Mouse (Mus musculus): ENCODE results near the gene Xlr5a. TPM values are rescaled to one million over a fixed set of nuclear protein-coding genes. Genes with fewer than 3 reads are reported as not detected.
"Not testable (repeated sequence)": the region's sequence is repeated elsewhere in the genome, so short reads cannot be mapped to it uniquely, and the experiment has no call there.

The Xlr5a gene
- polyA plus RNA-seq, 1 experiment from 2014 or later: not detected

- not testable (repeated sequence) for H3K36me3 ChIP-seq (replicated peaks; ENCODE audit: control insufficient read depth, insufficient read depth); H3K9me3 ChIP-seq (ENCODE audit: control insufficient read depth, low read length); ATAC-seq (ENCODE audit: low FRiP score); DNase-seq (ENCODE audit: low spot score); H3K4me1 ChIP-seq (replicated peaks; ENCODE audit: control insufficient read depth, insufficient read depth, low read length); H3K27ac ChIP-seq; H3K4me3 ChIP-seq (replicated peaks; ENCODE audit: low read length); H3K9ac ChIP-seq; H3K4me2 ChIP-seq (replicated peaks); H3K27me3 ChIP-seq (ENCODE audit: control insufficient read depth, insufficient read depth, low read length)
- WGBS: 89% methylated on average over 14 of the region's 14 CpGs
These were observed 27.5 kb downstream of the Xlr5a start, which contains the start of gene Xlr3c for GRCm38 (mm10) chrX:73265270-73265669. TSS of gene Xlr3c (minus strand) at chrX:73265390.

- not testable (repeated sequence) for H3K9me3 ChIP-seq (ENCODE audit: control insufficient read depth, low read length); H3K27ac ChIP-seq; H3K36me3 ChIP-seq (replicated peaks; ENCODE audit: control insufficient read depth, insufficient read depth); H3K27me3 ChIP-seq (ENCODE audit: control insufficient read depth, insufficient read depth, low read length); H3K4me1 ChIP-seq (replicated peaks; ENCODE audit: control insufficient read depth, insufficient read depth, low read length); H3K9ac ChIP-seq; ATAC-seq (ENCODE audit: low FRiP score); DNase-seq (ENCODE audit: low spot score); H3K4me2 ChIP-seq (replicated peaks); H3K4me3 ChIP-seq (replicated peaks; ENCODE audit: low read length)
- 93% methylated on average over 2 of the region's 2 CpGs for WGBS
These were observed 30.3 kb downstream of the Xlr5a start for GRCm38 (mm10) chrX:73262428-73262827.

GRCm38 (mm10) chrX:73242821-73243325 lies 49.9 kb downstream of the Xlr5a start, which contains the start of gene Xlr4c:
TSS of gene Xlr4c (minus strand) at chrX:73243130.
- not testable (repeated sequence) for H3K4me1 ChIP-seq (replicated peaks; ENCODE audit: control insufficient read depth, insufficient read depth, low read length)
- WGBS: 89% methylated on average over 10 of the region's 14 CpGs

GRCm38 (mm10) chrX:73229288-73229687 lies 63.5 kb downstream of the Xlr5a start:
- WGBS: 27% methylated on average over 3 of the region's 3 CpGs
- Histone ChIP-seq H3K4me2 (replicated peaks) (peak overlapping the region; percentile 61), H3K9me3 (ENCODE audit: control insufficient read depth, low read length) (no peaks in the 10 kb centered on the region), H3K27ac (peak overlapping the region; percentile 94), H3K36me3 (replicated peaks; ENCODE audit: control insufficient read depth, insufficient read depth) (no peaks in the 10 kb centered on the region), H3K4me3 (replicated peaks; ENCODE audit: low read length) (peak overlapping the region; percentile 62), H3K27me3 (ENCODE audit: control insufficient read depth, insufficient read depth, low read length) (no peaks in the 10 kb centered on the region), H3K4me1 (replicated peaks; ENCODE audit: control insufficient read depth, insufficient read depth, low read length) (0 out of 2 replicates have a peak, but pooled peaks cover 5% of the 10 kb centered on the region), H3K9ac (peak overlapping the region; percentile 78)
- DNase-seq (ENCODE audit: low spot score) (peak; percentile 23), ATAC-seq (ENCODE audit: low FRiP score) (no peak)

More at GRCm38 (mm10) chrX:73242821-73243325, 49.9 kb downstream of the Xlr5a start, which contains the start of gene Xlr4c:
- H3K36me3 ChIP-seq (replicated peaks; ENCODE audit: control insufficient read depth, insufficient read depth); H3K4me2 ChIP-seq (replicated peaks); DNase-seq (ENCODE audit: low spot score); H3K9me3 ChIP-seq (ENCODE audit: control insufficient read depth, low read length); H3K27me3 ChIP-seq (ENCODE audit: control insufficient read depth, insufficient read depth, low read length); H3K27ac ChIP-seq; ATAC-seq (ENCODE audit: low FRiP score); H3K9ac ChIP-seq; H3K4me3 ChIP-seq (replicated peaks; ENCODE audit: low read length): not testable (repeated sequence)

- H3K4me3 ChIP-seq (replicated peaks; ENCODE audit: low read length): peak overlapping the region; percentile 62
- no peaks in the 10 kb centered on the region for H3K27me3 ChIP-seq (ENCODE audit: control insufficient read depth, insufficient read depth, low read length)
- no peaks in the 10 kb centered on the region for H3K36me3 ChIP-seq (replicated peaks; ENCODE audit: control insufficient read depth, insufficient read depth)
- 15% methylated on average over 41 of the region's 51 CpGs for WGBS
- DNase-seq (ENCODE audit: low spot score) (peak; percentile 47), ATAC-seq (ENCODE audit: low FRiP score) (peak; percentile 64)
- peak overlapping the region; percentile 61 for H3K4me2 ChIP-seq (replicated peaks)
- H3K27ac ChIP-seq: peak overlapping the region; percentile 94
- no peaks in the 10 kb centered on the region for H3K9me3 ChIP-seq (ENCODE audit: control insufficient read depth, low read length)
- 0 out of 2 replicates have a peak, but pooled peaks cover 5% of the 10 kb centered on the region for H3K4me1 ChIP-seq (replicated peaks; ENCODE audit: control insufficient read depth, insufficient read depth, low read length)
- peak overlapping the region; percentile 78 for H3K9ac ChIP-seq
These were observed 64.1 kb downstream of the Xlr5a start for GRCm38 (mm10) chrX:73228606-73229214.

- DNase-seq (ENCODE audit: low spot score) (peak; percentile 80), ATAC-seq (ENCODE audit: low FRiP score) (peak; percentile 97)
- Histone ChIP-seq H3K27me3 (ENCODE audit: control insufficient read depth, insufficient read depth, low read length) (no peaks in the 10 kb centered on the region), H3K9ac (peak within 1 kb of the TSS; percentile 78), H3K4me3 (replicated peaks; ENCODE audit: low read length) (peak within 1 kb of the TSS; percentile 62), H3K27ac (peak within 1 kb of the TSS; percentile 94), H3K4me1 (replicated peaks; ENCODE audit: control insufficient read depth, insufficient read depth, low read length) (0 out of 2 replicates have a peak, but pooled peaks cover 5% of the 10 kb centered on the region), H3K9me3 (ENCODE audit: control insufficient read depth, low read length) (no peaks in the 10 kb centered on the region), H3K4me2 (replicated peaks) (peak within 1 kb of the TSS; percentile 61), H3K36me3 (replicated peaks; ENCODE audit: control insufficient read depth, insufficient read depth) (no peaks in the 10 kb centered on the region)
- WGBS: 10% methylated on average over 37 of the region's 39 CpGs
These were observed 64.7 kb downstream of the Xlr5a start, which contains the start of gene F8a for GRCm38 (mm10) chrX:73227914-73228605. TSS of gene F8a (plus strand) at chrX:73228291.

- H3K4me2 ChIP-seq (replicated peaks): no peak overlapping the region
- no peaks in the 10 kb centered on the region for H3K9me3 ChIP-seq (ENCODE audit: control insufficient read depth, low read length)
- 61% methylated on average over 1 of the region's 1 CpGs for WGBS
- DNase-seq (ENCODE audit: low spot score) (no peak), ATAC-seq (ENCODE audit: low FRiP score) (no peak)
- H3K4me1 ChIP-seq (replicated peaks; ENCODE audit: control insufficient read depth, insufficient read depth, low read length): 0 out of 2 replicates have a peak, but pooled peaks cover 1% of the 10 kb centered on the region
- H3K27me3 ChIP-seq (ENCODE audit: control insufficient read depth, insufficient read depth, low read length): no peaks in the 10 kb centered on the region
- no peak overlapping the region for H3K4me3 ChIP-seq (replicated peaks; ENCODE audit: low read length)
- no peaks in the 10 kb centered on the region for H3K36me3 ChIP-seq (replicated peaks; ENCODE audit: control insufficient read depth, insufficient read depth)
- no peak overlapping the region for H3K9ac ChIP-seq
- H3K27ac ChIP-seq: no peak overlapping the region
These were observed 67.4 kb downstream of the Xlr5a start for GRCm38 (mm10) chrX:73225365-73225764.

- not testable (repeated sequence) for H3K27me3 ChIP-seq (ENCODE audit: control insufficient read depth, insufficient read depth, low read length); H3K4me2 ChIP-seq (replicated peaks); DNase-seq (ENCODE audit: low spot score); H3K27ac ChIP-seq; ATAC-seq (ENCODE audit: low FRiP score); H3K9ac ChIP-seq; H3K4me1 ChIP-seq (replicated peaks; ENCODE audit: control insufficient read depth, insufficient read depth, low read length); H3K36me3 ChIP-seq (replicated peaks; ENCODE audit: control insufficient read depth, insufficient read depth); H3K4me3 ChIP-seq (replicated peaks; ENCODE audit: low read length); H3K9me3 ChIP-seq (ENCODE audit: control insufficient read depth, low read length)
- WGBS: 83% methylated on average over 8 of the region's 19 CpGs
These were observed 78.8 kb downstream of the Xlr5a start, which contains the start of gene Xlr4b for GRCm38 (mm10) chrX:73213819-73214564. TSS of gene Xlr4b (plus strand) at chrX:73214333.

Data from hindbrain, embryonic 14.5 days (tissue).